Mouse (Mus musculus) skeletal muscle tissue, postnatal 0 days (tissue): Measurements from ENCODE around the gene Gm28035. TPM values are rescaled to one million over a fixed set of nuclear protein-coding genes. Genes with fewer than 3 reads are reported as not detected.

Source experiments
- polyA plus RNA-seq: library from polyadenylated mRNA; unstranded; fragments of >200 nt; fragmentation: Nextera tagmentation; extraction: Ambion mirVana; gene quantifications from 2 replicates; pipeline ENCODE4 v1.2.1, GENCODE M21; 2015

Gene Gm28035
- polyA plus RNA-seq: 0.10 and 0.16 TPM in 2 replicates

DNA sequence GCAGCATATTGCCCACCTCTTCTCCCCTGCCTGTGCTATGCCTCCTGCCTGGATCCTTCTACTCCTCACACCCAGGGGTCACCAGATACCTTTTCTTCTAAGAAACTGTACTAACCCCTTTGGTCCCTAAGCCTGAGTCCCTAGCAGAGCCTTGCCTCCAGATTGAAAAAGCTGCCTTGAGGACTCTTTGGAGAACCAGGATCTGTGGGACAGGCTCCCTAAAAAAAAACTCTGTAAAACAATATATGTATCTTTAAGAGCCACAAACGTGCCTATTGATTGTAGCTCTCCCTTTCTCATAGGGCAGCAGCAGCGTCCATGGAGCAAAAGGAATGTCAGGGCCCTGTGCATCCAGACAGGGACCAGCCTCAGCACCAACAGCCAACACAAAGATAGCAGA lies at the start of gene Gm28035:
TSS of gene Gm28035 (plus strand) at position 301 of the 400 bp plus-strand sequence.

DNA sequence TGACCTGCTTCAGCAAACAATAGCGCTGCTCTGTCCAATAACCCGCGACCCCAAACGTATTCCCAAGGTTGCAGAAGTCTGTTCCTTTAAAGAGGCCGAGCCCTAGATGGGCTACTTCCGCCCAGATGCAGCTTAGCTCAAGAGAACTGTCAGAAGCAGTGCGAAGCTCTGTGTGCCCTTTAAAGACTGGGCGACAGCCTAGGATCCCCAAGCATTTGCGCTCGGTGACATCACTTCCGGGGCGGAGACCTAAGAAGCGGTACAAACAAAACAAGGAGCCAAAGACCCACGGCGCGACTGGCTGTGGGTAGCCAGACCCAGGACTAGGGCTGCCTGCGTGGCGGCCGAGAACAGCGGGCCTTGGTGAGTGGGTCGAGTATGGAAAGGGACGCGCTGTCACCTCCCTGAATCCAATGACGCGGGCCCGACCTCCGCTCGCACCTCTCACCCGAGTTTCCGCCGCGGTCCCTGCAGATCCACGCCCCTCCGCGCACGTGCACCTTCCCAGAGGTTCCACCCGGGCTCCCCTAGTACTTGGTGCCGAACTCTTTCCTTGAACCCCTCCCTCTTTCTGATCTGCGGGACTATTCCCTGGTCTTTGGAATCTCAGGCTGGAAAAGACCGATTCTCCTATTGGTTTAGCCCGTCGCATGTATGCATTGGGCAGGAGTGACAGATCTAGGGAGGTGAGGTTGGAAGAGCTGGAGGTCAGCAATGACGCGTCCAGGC lies 34.6 kb upstream of the Gm28035 start, which contains the start of gene Kyat1:
TSS of gene Kyat1 (minus strand) at position 219 of the 729 bp plus-strand sequence.

DNA sequence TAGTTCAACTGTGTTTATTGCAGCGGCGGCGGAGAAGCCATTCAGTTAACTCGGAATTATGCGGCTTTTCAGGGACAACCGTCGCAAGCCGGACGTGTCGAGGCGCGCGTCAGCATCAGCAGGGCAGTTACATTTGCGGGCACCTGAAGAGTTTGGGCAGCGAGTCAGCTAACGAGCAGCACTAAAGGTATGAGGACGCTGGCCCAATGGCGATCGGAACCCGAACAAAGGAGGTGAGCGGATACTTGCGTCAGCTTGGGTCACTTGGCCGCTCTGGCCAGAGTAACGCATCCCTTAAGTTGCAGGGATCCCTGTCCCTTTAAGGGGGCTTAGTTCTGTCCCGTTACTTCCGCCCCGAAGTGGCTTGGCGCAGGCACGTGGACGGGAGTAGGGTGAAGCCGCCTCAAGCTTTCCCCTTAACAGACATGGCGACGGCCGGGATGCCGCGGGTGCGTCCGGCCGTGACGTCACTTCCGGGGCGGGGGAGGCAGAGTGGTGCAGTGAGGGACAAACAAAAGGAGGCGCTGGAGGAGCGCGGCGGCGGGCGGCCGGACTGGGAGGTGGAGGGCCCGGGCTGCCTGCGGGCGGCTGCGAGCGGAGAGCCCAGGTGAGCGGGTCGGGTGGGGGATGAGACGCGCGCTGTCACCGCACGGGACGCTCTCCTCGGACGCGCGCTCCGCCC lies 3.0 kb upstream of the Gm28035 start, which contains the start of gene Lrrc8a:
TSS of gene Lrrc8a (plus strand) at position 517 of the 682 bp plus-strand sequence.

DNA sequence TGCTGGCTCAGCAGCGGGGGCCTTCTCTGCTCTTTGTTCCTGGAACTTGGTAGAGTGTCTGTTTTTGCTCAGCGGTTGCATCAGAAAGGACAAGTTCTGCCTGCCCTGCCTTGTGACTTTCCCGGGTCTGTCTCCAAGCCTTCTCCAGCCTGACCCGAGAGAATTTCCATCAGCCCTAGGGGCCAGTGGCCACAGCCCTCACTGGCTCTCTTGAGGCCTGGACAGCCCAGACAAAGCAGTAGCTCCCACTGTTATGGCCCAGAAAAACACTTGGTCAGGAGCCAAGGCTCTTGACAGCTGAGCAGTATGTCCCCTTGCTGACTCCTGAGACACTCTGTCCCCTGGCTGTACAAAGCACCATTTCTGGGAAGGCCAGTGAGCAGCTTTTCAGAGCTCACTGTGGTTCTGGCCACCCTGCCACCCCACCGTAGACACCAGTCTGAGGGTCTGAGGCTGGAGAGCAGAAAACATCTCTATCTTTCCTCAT lies 25.4 kb downstream of the Gm28035 start, which contains the start of gene Phyhd1:
TSS of gene Phyhd1 (plus strand) at position 437 of the 487 bp plus-strand sequence.

DNA sequence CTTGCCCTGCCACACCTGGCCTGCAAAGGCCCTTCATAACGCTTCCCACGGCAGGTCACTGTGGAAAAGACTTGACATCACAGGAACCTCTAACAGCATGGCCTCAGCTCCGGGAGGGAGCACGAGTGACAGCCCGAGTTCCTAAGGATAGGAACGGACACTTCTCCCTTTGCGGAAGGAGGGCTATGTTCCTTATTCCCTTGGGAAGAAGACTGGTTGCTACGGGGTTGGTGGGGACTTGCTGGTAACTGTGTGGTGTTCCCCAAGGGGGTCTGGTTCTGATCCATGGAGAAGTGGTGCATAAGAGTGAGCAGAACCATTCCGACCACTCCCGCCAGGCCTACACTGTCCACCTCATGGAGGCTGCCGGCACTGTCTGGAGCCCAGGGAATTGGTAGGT lies 40.4 kb downstream of the Gm28035 start, which contains the start of gene Gm28038:
TSS of gene Gm28038 (plus strand) at position 301 of the 400 bp plus-strand sequence.

DNA sequence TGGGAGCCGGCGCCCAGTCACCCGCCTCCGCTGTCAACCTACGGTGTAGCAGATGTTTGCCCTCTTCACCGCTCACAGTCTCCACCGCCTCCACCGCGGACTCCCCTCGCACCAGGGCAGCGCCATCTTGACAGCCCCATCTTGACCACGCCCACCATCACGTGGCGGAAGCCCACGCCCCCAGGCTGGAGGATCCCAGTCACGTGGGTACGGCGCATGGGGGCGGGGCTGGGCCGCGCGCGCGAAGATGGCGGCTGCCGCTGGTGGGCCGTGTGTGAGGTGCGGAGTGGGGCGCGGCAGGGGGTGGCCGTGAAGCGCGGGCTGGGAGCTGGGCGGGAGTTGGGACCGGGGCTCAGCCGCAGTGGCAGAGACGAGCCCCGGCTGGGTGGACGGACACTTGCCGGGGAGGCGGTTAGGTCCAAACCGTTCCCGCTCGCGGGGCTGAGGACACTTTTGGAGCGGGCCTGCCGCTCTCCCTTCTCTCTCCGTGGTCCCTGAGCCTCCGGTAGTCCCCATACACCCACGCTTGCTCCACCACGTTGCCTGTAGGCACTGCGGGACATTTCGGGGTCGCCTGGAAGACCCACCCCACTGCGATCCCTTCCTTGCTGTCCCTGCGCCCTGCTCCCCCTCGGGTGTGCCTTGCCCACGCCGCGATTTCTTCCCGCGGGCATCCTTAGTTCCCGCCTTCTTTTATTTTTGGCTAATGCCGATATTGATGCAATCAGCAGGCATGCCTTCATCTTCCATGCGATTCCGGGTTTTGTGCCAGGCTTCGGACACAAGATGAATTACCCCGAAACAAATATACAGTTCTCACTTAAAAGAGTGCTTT lies 46.0 kb downstream of the Gm28035 start, which contains the start of the genes Dolk and Nup188:
TSS of gene Dolk (minus strand) at position 143 of the 835 bp plus-strand sequence.
TSS of gene Nup188 (plus strand) at position 206 of the 835 bp plus-strand sequence.

Other genes with a start within 250 kb of the Gm28035 start
- 12.5 and 13.9 TPM in 2 replicates for gene Wdr34, start 191.7 kb upstream of the Gm28035 start, polyA plus RNA-seq
- 133 and 153 TPM in 2 replicates for gene Set, start 183.2 kb upstream of the Gm28035 start, polyA plus RNA-seq
- 3.1 and 3.2 TPM in 2 replicates for gene Pkn3, start 162.9 kb upstream of the Gm28035 start, polyA plus RNA-seq
- gene Zdhhc12, start 146.9 kb upstream of the Gm28035 start, polyA plus RNA-seq: 7.4 and 9.1 TPM in 2 replicates
- 3.4 and 4.3 TPM in 2 replicates for gene Zer1, start 116.0 kb upstream of the Gm28035 start, polyA plus RNA-seq
- gene Tbc1d13, start 106.8 kb upstream of the Gm28035 start, polyA plus RNA-seq: 2.5 and 4.2 TPM in 2 replicates
- 52.5 and 63.3 TPM in 2 replicates for gene Endog, start 69.1 kb upstream of the Gm28035 start, polyA plus RNA-seq
- 14.9 and 20.0 TPM in 2 replicates for gene Spout1, start 62.1 kb upstream of the Gm28035 start, polyA plus RNA-seq
- gene Kyat1, start 34.7 kb upstream of the Gm28035 start, polyA plus RNA-seq: 9.6 TPM in 2 replicates
- gene Lrrc8a, start 2.9 kb upstream of the Gm28035 start, polyA plus RNA-seq: 17.7 and 19.1 TPM in 2 replicates
- gene Phyhd1, start 25.6 kb downstream of the Gm28035 start, polyA plus RNA-seq: 22.3 and 22.4 TPM in 2 replicates
- not detected in 2 replicates for gene Gm28038, start 40.5 kb downstream of the Gm28035 start, polyA plus RNA-seq
- gene Dolk, start 45.8 kb downstream of the Gm28035 start, polyA plus RNA-seq: 27.4 and 34.2 TPM in 2 replicates
- gene Nup188, start 45.8 kb downstream of the Gm28035 start, polyA plus RNA-seq: 8.8 and 9.5 TPM in 2 replicates
- 52.3 and 73.6 TPM in 2 replicates for gene Sh3glb2, start 118.8 kb downstream of the Gm28035 start, polyA plus RNA-seq
- 14.9 and 16.2 TPM in 2 replicates for gene Miga2, start 123.7 kb downstream of the Gm28035 start, polyA plus RNA-seq
- 16.2 and 19.4 TPM in 2 replicates for gene Dolpp1, start 151.7 kb downstream of the Gm28035 start, polyA plus RNA-seq
- 227 and 232 TPM in 2 replicates for gene Crat, start 175.2 kb downstream of the Gm28035 start, polyA plus RNA-seq
- gene Ptpa, start 175.5 kb downstream of the Gm28035 start, polyA plus RNA-seq: 84.5 and 101 TPM in 2 replicates
- gene Ier5l, start 233.7 kb downstream of the Gm28035 start, polyA plus RNA-seq: 2.1 and 2.8 TPM in 2 replicates